Comparison of ENCODE assay signal across 9 mouse cellular contexts in the genomic region with DNA sequence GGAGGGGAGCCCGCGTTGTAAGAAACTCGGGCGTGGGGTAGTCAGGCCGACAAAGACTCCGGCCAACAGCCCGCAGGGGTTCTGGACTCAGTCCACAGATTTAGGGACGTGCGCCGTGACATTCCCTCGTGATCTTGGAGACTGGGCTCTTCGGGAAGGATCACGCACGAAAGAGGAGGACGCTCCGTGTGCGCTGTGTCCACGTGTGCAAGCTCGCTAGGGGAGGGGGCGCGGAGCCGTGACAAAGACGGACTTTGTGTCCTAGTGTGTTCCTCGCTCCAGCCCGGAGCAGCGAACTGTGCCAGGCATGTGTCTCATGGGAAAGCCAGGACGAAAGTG. TPM values are rescaled to one million over a fixed set of nuclear protein-coding genes. Genes with fewer than 3 reads are reported as not detected.
DNase-seq lines count a peak whose midpoint lies in the region; ATAC-seq lines count a peak whose summit lies in the region.
"Had no signal": no experiment of that assay in that cellular context is flagged by ENCODE, and none has a peak within 500 bp of the region (broad histone marks: within the 10 kb centered on the region; RNA-seq: fewer than 3 reads in every experiment).

No protein-coding gene starts in this region.

- H3K9ac ChIP-seq in kidney, embryonic 15.5 days, result peak overlapping the region; percentile 93
- H3K9ac ChIP-seq in embryonic facial prominence, embryonic 13.5 days, result peak overlapping the region; percentile 91
- H3K9ac ChIP-seq in limb, embryonic 11.5 days (ENCODE audit: low read length), result peak overlapping the region; percentile 90
- peak overlapping the region; percentile 51 for H3K9ac ChIP-seq in neural tube, embryonic 14.5 days (replicated peaks; ENCODE audit: low read depth, low read length)

- peaks cover 72% of the 10 kb centered on the region for H3K4me1 ChIP-seq in kidney, embryonic 15.5 days
- peaks cover 44% of the 10 kb centered on the region for H3K4me1 ChIP-seq in embryonic facial prominence, embryonic 13.5 days
- peaks cover 21% of the 10 kb centered on the region for H3K4me1 ChIP-seq in limb, embryonic 11.5 days (ENCODE audit: control insufficient read depth, insufficient read depth, low read length)
- H3K4me1 ChIP-seq in neural tube, embryonic 14.5 days (ENCODE audit: control insufficient read depth, insufficient read depth, low read length), result 0 out of 2 replicates have a peak, but pooled peaks cover 13% of the 10 kb centered on the region

- WGBS in kidney, embryonic 15.5 days, result 0% methylated on average over 27 of the region's 27 CpGs
- 0% methylated on average over 27 of the region's 27 CpGs for WGBS in embryonic facial prominence, embryonic 13.5 days
- 0% methylated on average over 27 of the region's 27 CpGs for WGBS in limb, embryonic 11.5 days
- WGBS in neural tube, embryonic 14.5 days, result under 1% methylated on average over 27 of the region's 27 CpGs

- H3K4me2 ChIP-seq in kidney, embryonic 15.5 days, result peak overlapping the region; percentile 94
- peak overlapping the region; percentile 97 for H3K4me2 ChIP-seq in embryonic facial prominence, embryonic 13.5 days
- peak overlapping the region; percentile 99 for H3K4me2 ChIP-seq in limb, embryonic 11.5 days (ENCODE audit: low read depth, severe bottlenecking)
- peak overlapping the region; percentile 99 for H3K4me2 ChIP-seq in neural tube, embryonic 14.5 days (ENCODE audit: low read depth, low read length)

- no peaks in the 10 kb centered on the region for H3K9me3 ChIP-seq in kidney, embryonic 15.5 days (replicated peaks)
- no peaks in the 10 kb centered on the region for H3K9me3 ChIP-seq in embryonic facial prominence, embryonic 13.5 days
- no peaks in the 10 kb centered on the region for H3K9me3 ChIP-seq in limb, embryonic 11.5 days (ENCODE audit: control insufficient read depth, low read length)
- H3K9me3 ChIP-seq in neural tube, embryonic 14.5 days (ENCODE audit: control insufficient read depth, low read length), result no peaks in the 10 kb centered on the region

- peak; percentile 10; the same call in 1 of the 2 replicates for ATAC-seq in kidney, embryonic 15.5 days (replicated peaks; ENCODE audit: low FRiP score)
- ATAC-seq in embryonic facial prominence, embryonic 13.5 days (ENCODE audit: insufficient number of reproducible peaks, insufficient read depth, low FRiP score, low TSS enrichment, low read depth), result peak; percentile 3; the same call in 1 of the 2 replicates
- ATAC-seq in limb, embryonic 11.5 days (ENCODE audit: insufficient number of reproducible peaks, low FRiP score, low TSS enrichment, low read depth), result peak; percentile 8; the same call in 1 of the 2 replicates
- peak; percentile 34; the same call in 1 of the 2 replicates for ATAC-seq in neural tube, embryonic 14.5 days (ENCODE audit: low read depth)

- peaks cover 1% of the 10 kb centered on the region; the same call in 1 of the 2 replicates for H3K36me3 ChIP-seq in kidney, embryonic 15.5 days
- H3K36me3 ChIP-seq in embryonic facial prominence, embryonic 13.5 days, result no peaks in the 10 kb centered on the region
- H3K36me3 ChIP-seq in limb, embryonic 11.5 days (ENCODE audit: control insufficient read depth, insufficient read depth, low read length), result no peaks in the 10 kb centered on the region
- no peaks in the 10 kb centered on the region for H3K36me3 ChIP-seq in neural tube, embryonic 14.5 days (ENCODE audit: control insufficient read depth, insufficient read depth, low read length)

- DNase-seq in kidney, adult 8-10 months, result no peak
- peak; percentile 94 for DNase-seq in brain, adult 2 months (ENCODE audit: low read depth, low spot score)
- DNase-seq in limb, embryonic 11.5 days (ENCODE audit: low spot score), result no peak
- DNase-seq in spleen, postnatal 14 days (ENCODE audit: low spot score in 2 of 2), result no peak
- DNase-seq in layer of hippocampus, postnatal 36 days, result no peak

- no peaks in the 10 kb centered on the region for H3K27me3 ChIP-seq in kidney, embryonic 15.5 days
- no peaks in the 10 kb centered on the region; the same call in 1 of the 2 replicates for H3K27me3 ChIP-seq in embryonic facial prominence, embryonic 13.5 days
- H3K27me3 ChIP-seq in limb, embryonic 11.5 days (ENCODE audit: control insufficient read depth, insufficient read depth, low read length), result no peaks in the 10 kb centered on the region
- H3K27me3 ChIP-seq in neural tube, embryonic 14.5 days (ENCODE audit: control insufficient read depth, insufficient read depth, low read length), result peaks cover 31% of the 10 kb centered on the region

- peak overlapping the region; percentile 75 for H3K4me3 ChIP-seq in kidney, embryonic 15.5 days (replicated peaks)
- peak overlapping the region; percentile 75 for H3K4me3 ChIP-seq in embryonic facial prominence, embryonic 13.5 days
- peak overlapping the region; percentile 90 for H3K4me3 ChIP-seq in limb, embryonic 11.5 days (ENCODE audit: low read depth, low read length)
- H3K4me3 ChIP-seq in neural tube, embryonic 14.5 days (ENCODE audit: low read depth, low read length), result peak overlapping the region; percentile 56

- H3K27ac ChIP-seq in kidney, embryonic 15.5 days, result peak overlapping the region; percentile 98
- H3K27ac ChIP-seq in embryonic facial prominence, embryonic 13.5 days, result peak overlapping the region; percentile 94
- H3K27ac ChIP-seq in limb, embryonic 11.5 days (replicated peaks; ENCODE audit: low read depth, low read length), result peak overlapping the region; percentile 90; the same call in 1 of the 2 replicates
- H3K27ac ChIP-seq in neural tube, embryonic 14.5 days (ENCODE audit: low read depth, low read length), result no peak overlapping the region

RNA-seq across cellular contexts. Expression of gene Gprc5c, which starts 0.3 kb away (rescaled TPM):
- polyA plus RNA-seq in kidney, embryonic 15.5 days (2015; fragmentation: Nextera tagmentation; extraction: Ambion mirVana), result 119 TPM in 2 replicates
- 44.4 and 44.8 TPM in 2 replicates for polyA plus RNA-seq in embryonic facial prominence, embryonic 13.5 days (2015; fragmentation: Nextera tagmentation; extraction: Ambion mirVana)
- 38.8 and 41.1 TPM in 2 replicates for polyA plus RNA-seq in limb, embryonic 11.5 days (2014; fragmentation: Nextera tagmentation; extraction: Ambion mirVana)
- 3.7 and 9.0 TPM in 2 replicates for polyA plus RNA-seq in neural tube, embryonic 14.5 days (2014; fragmentation: Nextera tagmentation; extraction: Ambion mirVana)
- 1 to 10 TPM; 3.6 to 5.1 TPM for total RNA-seq in layer of hippocampus, postnatal 36 days (2021)

RNA-seq across cellular contexts. Expression of gene Cd300a, which starts 38.6 kb away (rescaled TPM):
- 1.7 and 1.8 TPM in 2 replicates for polyA plus RNA-seq in kidney, embryonic 15.5 days (2015; fragmentation: Nextera tagmentation; extraction: Ambion mirVana)
- 1.0 and 2.3 TPM in 2 replicates for polyA plus RNA-seq in embryonic facial prominence, embryonic 13.5 days (2015; fragmentation: Nextera tagmentation; extraction: Ambion mirVana)
- polyA plus RNA-seq in limb, embryonic 11.5 days (2014; fragmentation: Nextera tagmentation; extraction: Ambion mirVana), result 0.45 and 0.61 TPM in 2 replicates
- 0.79 and 1.5 TPM in 2 replicates for polyA plus RNA-seq in neural tube, embryonic 14.5 days (2014; fragmentation: Nextera tagmentation; extraction: Ambion mirVana)
- total RNA-seq in layer of hippocampus, postnatal 36 days (2021), result under 1 TPM; 0.40 to 0.56 TPM

RNA-seq across cellular contexts. Expression of gene Gpr142, which starts 52.5 kb away (rescaled TPM):
- 0.14 TPM in 1 of 2 replicates, not detected in the other for polyA plus RNA-seq in kidney, embryonic 15.5 days (2015; fragmentation: Nextera tagmentation; extraction: Ambion mirVana)
- not detected in 2 replicates for polyA plus RNA-seq in embryonic facial prominence, embryonic 13.5 days (2015; fragmentation: Nextera tagmentation; extraction: Ambion mirVana)
- polyA plus RNA-seq in limb, embryonic 11.5 days (2014; fragmentation: Nextera tagmentation; extraction: Ambion mirVana), result 0.13 TPM in 1 of 2 replicates, not detected in the other
- polyA plus RNA-seq in neural tube, embryonic 14.5 days (2014; fragmentation: Nextera tagmentation; extraction: Ambion mirVana), result not detected in 2 replicates
- not detected for total RNA-seq in layer of hippocampus, postnatal 36 days (2021)
- total RNA-seq: layer of hippocampus, adult 18-20 months had no signal

RNA-seq across cellular contexts. Expression of gene Btbd17, which starts 55.5 kb away (rescaled TPM):
- 1.0 and 1.5 TPM in 2 replicates for polyA plus RNA-seq in kidney, embryonic 15.5 days (2015; fragmentation: Nextera tagmentation; extraction: Ambion mirVana)
- 1.1 and 1.6 TPM in 2 replicates for polyA plus RNA-seq in embryonic facial prominence, embryonic 13.5 days (2015; fragmentation: Nextera tagmentation; extraction: Ambion mirVana)
- 0.09 and 0.65 TPM in 2 replicates for polyA plus RNA-seq in limb, embryonic 11.5 days (2014; fragmentation: Nextera tagmentation; extraction: Ambion mirVana)
- polyA plus RNA-seq in neural tube, embryonic 14.5 days (2014; fragmentation: Nextera tagmentation; extraction: Ambion mirVana), result 18.8 and 20.4 TPM in 2 replicates
- 10 to 100 TPM; 24.1 to 24.6 TPM for total RNA-seq in layer of hippocampus, postnatal 36 days (2021)
